Mouse (Mus musculus): ENCODE results near the gene Trim8. TPM values are rescaled to one million over a fixed set of nuclear protein-coding genes. Genes with fewer than 3 reads are reported as not detected.

Trim8 gene
- total RNA-seq, 2 experiments from 2014 or later, result 37.3 to 40.6 TPM

DNA sequence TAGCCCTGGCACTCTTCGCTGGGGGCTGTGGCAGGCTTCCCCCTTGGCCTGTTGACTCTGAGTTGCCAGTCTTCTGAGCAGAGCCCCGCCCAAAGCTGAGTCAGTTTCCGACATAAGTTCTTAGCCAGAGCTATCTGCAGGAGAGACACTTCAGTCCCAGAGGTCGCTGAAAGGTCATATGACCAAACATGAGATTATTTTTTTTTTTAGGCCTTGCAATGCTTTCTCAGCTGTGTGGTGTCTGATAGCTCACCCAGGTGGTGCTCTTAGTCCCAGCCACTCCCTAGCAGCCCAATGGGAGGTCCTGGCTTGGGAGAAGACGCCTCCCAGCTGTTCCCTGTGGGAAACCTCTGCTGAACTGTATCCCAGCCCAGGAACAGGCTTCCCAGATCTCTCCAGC is 22.7 kb upstream of the Trim8 start:
- intact Hi-C loops (cut with DNase I), result no loop called here
- DNase-seq (ENCODE audit: low spot score), result peak; percentile 67

DNA sequence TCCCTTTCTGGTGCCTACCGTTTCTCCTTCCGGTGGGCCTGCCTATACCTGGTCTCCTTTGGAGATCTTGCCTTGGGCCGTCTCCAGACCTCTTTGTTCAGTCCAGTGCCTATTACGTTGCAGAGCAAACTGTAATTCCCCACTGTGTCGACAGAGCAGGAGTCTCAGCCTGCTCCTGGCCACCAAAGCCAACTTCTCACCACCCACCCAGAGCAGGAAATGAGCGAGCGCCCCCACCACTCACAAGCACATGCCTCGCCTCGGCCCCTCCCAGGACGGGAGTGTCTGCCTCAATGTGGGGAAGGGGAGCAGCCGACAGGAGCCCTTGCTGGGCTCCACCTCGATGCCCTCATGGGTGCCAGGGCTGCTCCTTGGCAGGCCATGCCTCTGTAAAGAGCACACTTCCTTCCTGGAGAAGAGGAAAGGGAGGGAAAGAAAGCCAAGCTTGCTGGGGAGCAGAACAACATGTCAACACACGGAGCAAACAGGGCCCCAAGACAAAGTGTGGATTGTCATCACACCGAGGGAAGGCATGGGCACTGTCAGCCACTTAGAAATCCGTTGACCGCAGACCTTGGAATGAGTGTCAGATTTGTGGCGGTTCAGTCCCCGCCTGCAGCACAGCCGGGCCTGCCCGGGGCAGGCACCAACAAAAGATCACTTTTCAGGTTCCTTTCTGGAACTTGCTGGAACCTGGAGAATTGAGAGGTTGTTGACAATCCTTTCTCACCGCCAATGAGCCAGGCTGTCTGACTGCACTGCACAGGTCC is 22.0 kb upstream of the Trim8 start:
- DNase-seq (ENCODE audit: low spot score), result no peak
- intact Hi-C loops (cut with DNase I), result no loop called here

DNA sequence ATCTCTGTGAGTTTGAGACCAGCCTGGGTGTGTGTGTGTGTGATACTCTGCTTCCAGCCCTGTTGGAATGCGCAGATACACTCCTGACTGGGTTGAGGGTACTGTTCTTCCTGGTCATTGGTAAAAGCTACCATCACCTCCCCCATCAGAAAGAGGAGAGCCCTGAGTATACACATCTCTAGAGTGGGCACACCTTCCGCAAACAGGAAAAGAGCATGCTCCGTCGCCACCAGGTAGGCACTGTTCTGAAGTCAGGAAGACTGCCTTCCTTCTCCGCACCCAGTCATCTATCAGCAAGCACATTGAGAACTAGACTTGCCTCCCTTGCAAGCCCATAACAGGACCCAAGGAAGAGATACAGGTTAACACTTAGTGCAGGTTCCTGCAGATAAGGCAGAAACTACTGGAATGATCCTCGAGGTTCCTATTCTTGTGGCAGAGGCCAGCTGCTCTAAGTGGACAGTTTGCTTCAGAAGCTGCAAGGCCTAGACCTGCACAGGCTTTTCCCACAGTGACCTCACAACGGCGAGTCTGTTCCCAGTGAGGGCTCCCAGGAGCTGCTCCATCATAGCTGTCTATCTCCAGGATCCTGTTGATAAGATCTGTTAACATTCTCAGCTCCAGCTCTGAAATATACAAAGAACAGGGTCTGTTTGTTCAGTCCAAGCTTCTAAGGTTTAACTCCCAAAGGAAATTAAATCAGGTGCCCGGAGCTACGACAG is 20.7 kb upstream of the Trim8 start:
- intact Hi-C loops (cut with DNase I), result no loop called here
- no peak for DNase-seq (ENCODE audit: low spot score)

DNA sequence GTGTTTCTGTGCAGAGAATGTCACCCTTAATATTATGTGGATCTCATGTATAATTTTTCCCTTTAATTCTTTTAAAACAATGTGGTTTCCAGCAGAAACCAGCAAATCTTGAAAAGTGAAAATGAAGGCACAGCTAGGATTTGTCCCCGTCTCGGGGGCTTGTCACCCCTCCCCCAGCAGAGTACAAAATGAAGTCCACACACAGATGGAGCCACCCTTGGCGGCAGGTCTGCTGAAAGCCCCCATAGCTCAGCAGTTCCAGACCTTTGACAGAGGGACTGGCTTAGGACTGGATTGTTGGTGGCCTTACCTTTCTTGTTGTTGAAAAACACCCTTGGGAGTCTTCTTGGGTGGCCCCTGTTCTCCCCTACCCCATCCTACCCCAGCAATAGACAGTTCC is 20.1 kb upstream of the Trim8 start:
- intact Hi-C loops (cut with DNase I), result no loop called here
- DNase-seq (ENCODE audit: low spot score), result no peak

DNA sequence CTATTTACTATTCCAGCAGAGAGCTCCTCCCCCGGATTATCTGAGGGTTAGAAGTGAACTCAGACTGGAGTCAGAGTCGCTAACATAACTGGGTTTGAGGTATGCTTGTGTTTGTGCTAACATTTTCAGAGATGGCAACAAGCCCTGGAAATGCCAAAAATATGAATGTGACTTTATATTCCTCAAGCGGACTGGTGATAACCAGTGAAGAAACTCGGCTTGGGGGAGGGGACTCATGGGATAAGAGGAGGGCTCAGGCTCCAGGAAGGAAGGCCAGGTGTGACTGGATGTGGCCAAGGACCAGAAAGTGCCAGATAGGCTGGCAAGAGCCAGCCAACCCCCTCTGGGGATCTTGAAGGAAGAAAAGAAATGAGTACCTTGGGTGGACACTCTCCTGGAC is 19.7 kb upstream of the Trim8 start:
- intact Hi-C loops (cut with DNase I), result no loop called here
- DNase-seq (ENCODE audit: low spot score), result no peak

DNA sequence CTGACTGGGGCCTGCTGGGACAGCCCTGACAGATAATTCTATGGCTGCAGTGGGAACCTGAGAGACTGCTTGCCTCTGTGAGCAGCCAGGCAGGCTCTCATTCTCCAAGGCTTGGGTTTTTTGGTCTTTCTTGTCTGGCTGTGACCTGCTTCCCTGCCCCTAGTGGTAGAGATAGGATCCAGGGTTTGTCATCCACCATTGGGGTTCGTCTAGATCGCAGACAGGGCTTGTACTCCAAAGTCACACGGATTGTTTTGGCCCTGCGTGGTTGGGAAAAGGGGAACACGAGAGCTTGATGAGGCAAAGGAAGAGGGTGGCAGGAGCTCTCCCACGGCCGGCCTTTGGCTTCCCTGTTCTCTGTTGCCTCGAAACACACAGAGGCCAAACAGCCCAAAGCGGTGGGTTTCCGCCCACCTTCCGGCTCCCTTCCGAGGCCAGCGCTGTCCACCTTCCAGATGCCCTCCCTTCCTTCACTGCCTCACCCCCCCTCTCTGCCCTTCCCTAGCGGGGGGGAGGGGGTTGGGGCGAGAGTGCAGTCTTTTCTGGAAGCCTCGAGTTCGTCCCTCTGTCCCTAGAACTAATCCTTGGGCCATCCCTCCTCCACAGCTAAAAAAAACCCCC is 18.5 kb upstream of the Trim8 start:
- intact Hi-C loops (cut with DNase I), result no loop called here
- DNase-seq (ENCODE audit: low spot score), result no peak

DNA sequence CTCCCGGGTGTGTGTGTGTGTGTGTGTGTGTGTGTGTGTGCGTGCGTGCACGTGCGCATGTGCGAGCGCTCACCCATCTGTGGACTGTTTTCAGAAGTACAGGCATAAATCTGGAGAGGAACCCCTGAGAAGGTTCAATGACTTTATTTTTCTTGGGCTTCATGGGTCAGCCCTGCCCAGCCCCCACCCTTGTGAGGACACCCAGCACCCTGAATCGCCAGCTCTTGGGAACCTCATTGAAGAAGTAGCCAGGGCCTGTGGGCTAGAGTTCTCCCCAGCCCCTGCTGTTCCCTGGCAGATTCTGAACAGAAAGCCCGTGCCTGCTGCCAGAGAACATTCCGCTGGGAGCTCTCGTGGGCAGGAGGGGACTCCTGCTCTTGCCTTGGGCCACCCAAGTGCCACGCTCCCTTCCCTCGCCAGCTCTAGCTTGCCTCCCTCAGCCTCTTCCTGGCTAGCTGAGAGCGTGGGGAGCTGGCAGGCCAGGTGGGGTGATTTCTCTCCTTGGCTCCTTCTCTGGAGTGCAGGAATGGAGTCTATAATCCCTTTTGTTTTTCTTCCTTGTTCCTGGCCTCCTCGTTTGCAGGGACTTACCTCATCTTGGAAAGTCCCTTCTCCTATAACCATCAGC is 17.7 kb upstream of the Trim8 start:
- no peak for DNase-seq (ENCODE audit: low spot score)
- intact Hi-C loops (cut with DNase I), result loop anchor here (2.0 kb wide), 1 partner anchor 15 kb away; no protein-coding TSS in a partner anchor

DNA sequence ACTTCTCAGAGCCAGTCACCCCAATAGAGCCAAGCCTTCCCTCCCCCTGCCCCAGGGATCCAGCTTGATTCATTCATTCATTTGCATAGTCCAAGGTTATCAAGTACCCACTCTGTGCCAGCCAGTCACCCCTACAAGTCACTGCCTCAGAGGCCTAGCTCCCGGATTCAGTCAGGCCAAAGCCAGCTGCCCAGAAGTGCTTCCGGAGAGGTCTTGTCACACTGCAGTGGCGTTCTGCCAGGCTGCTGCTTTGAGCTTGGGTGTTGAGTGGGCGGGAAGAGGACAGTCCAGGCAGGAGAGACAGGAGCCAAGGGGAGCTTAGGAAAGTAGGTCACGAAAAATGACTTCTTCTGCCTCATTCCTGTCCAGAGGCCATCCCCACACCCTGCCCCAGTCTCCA is 17.0 kb upstream of the Trim8 start:
- intact Hi-C loops (cut with DNase I), result loop anchor here (2.0 kb wide), 1 partner anchor 14 kb away; no protein-coding TSS in a partner anchor
- peak; percentile 74 for DNase-seq (ENCODE audit: low spot score)

DNA sequence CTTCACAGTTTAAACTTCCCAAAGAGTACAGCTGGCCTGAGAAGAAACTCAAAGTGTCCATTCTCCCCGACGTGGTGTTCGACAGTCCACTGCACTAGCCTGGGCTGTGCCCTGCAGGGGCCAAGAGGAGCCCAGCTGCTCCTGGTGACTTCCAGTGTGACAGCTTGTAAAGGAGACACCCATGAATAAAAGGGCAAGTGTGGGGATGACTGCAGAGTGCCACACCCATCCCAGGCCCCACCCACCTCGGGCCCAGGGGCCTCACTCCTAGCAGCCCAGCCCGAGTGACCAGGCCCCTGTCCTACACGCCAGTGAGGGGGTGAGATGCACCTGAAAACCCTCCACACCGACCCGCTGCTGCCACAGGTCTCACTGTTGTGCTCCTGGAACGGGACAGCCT is 15.7 kb upstream of the Trim8 start:
- intact Hi-C loops (cut with DNase I), result loop anchor here (2.0 kb wide), 1 partner anchor 13 kb away; no protein-coding TSS in a partner anchor
- DNase-seq (ENCODE audit: low spot score), result no peak

DNA sequence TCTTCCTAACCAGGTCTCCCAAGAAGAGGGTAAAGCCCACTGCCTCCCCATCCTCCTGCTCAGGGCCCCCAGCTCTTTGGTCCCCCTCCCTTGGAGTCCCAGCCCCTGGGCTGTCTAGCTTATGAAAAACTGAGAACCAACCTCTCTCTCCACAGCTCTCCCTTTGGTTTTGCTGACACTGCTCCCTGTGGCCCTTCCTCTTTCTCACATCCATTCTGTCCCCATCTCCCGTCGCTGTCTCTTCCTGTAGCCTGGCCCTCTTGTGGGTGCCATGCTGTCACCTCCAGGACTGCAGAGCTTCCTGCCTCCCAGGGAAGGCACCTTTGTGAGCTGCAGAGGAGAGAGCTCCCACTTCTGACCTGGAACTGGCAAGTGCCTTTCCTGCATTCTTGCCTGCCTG is 14.8 kb upstream of the Trim8 start:
- intact Hi-C loops (cut with DNase I), result no loop called here
- DNase-seq (ENCODE audit: low spot score), result no peak

DNA sequence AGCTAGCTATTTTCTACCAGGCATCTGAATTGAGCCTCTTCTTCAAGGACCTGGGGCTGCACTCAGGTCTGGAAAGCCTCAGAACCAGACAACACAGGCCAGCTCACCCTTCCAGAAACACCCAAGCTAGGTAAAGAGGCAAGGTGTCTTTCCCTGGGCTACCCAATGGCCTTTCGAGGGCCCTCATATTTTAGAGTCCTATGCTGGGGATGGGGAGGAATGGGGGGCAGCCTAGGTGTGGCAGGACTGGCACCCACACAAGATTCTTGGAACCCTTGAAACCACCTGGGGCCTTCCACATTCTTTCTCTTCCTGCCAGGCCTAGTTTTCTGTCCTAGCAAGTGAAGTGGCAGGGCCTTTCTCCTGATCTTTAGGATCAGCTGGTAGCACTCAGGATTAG is 12.1 kb upstream of the Trim8 start:
- DNase-seq (ENCODE audit: low spot score), result no peak
- intact Hi-C loops (cut with DNase I), result no loop called here

DNA sequence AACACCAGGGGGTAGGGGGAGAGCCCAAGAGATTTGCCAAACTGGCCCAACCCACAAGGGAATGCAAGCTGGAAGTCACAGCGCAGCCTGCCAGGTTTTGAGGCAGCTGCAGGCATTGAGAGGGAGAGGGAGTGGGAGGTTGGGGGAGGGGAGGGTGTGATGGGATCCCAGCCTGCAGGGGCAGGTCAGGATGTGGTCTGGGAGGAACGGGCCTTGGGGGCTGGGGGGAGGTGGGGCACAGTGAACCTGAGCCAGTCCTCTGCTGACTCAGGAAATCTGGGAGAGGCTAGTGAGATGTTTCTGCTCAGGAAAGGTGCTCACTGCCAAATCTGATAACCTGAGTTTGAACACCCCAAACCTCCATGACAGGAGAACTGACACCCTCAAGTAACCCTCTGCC is 10.9 kb upstream of the Trim8 start:
- intact Hi-C loops (cut with DNase I), result no loop called here
- DNase-seq (ENCODE audit: low spot score), result no peak

DNA sequence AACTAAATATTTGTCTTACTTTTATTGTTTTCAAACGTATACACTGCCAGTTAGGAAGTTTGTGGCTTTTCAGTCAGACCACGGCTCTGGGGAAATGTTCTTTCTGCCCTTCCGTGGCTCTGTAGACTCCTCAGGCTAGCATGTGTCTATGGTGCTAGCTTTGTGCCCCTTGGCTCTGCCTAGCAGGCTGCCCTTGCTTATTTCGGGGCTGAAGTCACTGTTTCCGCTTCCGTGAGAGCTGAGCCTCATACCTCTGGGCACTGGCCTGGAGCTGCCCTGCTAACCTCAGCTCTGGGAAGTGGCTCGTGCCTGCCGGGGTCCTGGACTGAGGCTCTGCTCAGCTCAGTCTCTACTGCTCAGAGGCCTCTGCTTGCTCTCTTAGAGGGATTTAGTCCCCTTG is 6.4 kb upstream of the Trim8 start:
- no peak for DNase-seq (ENCODE audit: low spot score)
- intact Hi-C loops (cut with DNase I), result no loop called here

DNA sequence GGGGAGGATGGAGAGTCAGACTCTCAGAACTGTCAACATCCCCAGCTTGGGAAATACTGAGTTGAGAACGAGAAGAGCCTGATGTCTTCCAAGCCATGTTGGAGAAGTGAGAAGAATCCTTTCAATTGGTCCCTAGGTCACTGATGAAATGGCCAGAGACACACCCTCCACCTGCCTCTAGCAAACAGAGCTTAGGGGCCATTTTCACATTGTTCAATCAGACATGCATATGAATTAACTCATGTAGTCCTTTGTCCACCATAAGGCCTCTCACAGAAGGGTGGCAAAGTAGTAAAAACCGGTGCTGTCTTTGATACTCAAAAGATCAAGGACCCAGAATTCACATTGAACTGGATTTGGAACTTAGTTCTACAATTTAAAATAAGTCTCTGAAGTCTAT is 4.3 kb upstream of the Trim8 start:
- intact Hi-C loops (cut with DNase I), result no loop called here
- no peak for DNase-seq (ENCODE audit: low spot score)

DNA sequence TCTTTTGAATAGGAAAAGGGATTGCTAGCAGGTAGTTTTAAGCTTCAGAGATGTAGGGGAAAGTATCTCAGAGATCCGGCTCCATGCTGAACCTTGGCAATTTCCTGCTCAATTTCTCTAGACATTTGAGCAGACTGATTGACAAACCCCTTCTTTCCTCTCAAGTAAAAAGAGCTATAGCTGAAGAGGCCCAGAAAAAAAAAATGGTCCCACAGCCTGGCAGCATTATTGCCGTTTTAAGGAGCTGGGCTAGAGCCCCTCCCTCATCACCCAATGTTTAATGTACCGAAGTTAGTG is 2.0 kb upstream of the Trim8 start:
- DNase-seq (ENCODE audit: low spot score), result no peak
- intact Hi-C loops (cut with DNase I), result loop anchor here (2.0 kb wide), 1 partner anchor 15 kb away; no protein-coding TSS in a partner anchor

DNA sequence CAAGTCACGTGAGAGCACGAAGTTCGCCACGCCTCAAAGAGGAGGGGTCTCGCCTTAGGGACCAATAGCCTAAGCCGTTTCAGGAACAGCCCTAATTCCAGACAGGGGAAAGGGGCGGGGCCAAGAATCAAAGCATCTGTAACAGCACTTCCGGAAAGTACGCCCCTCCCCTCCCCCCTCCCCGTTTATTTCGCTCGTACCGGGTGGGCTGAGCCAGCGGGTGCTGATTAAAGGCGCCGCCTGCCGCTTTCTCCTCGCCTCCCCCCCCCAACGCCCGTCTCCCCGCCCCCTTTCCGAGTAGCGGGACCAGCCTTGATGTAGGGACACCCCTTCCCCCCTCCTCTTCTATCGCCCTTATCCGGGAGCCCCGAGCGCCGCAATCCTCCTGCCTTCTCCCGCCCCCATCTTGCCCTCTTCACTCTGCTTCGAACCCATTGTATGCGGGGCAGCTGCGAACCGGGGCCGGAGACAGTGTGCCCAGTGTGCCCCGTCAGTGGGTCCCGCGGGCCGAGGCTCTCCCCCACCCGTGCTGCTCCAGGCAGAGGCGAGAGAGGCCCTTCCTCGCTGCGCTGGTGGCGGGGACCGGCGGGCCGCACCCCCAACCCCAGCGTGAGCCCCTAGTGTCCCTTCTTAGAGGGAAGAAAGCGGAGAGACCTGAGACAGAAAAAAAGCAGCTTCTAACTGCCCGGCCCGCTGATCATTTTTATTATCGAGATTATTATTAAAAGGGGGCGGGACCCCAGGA is 1.5 kb upstream of the Trim8 start:
- DNase-seq (ENCODE audit: low spot score), result peak; percentile 93
- intact Hi-C loops (cut with DNase I), result loop anchor here (2.0 to 5.0 kb wide), 3 partner anchors 15 to 103 kb away; partner anchors contain the start of genes Actr1a and Sufu

DNA sequence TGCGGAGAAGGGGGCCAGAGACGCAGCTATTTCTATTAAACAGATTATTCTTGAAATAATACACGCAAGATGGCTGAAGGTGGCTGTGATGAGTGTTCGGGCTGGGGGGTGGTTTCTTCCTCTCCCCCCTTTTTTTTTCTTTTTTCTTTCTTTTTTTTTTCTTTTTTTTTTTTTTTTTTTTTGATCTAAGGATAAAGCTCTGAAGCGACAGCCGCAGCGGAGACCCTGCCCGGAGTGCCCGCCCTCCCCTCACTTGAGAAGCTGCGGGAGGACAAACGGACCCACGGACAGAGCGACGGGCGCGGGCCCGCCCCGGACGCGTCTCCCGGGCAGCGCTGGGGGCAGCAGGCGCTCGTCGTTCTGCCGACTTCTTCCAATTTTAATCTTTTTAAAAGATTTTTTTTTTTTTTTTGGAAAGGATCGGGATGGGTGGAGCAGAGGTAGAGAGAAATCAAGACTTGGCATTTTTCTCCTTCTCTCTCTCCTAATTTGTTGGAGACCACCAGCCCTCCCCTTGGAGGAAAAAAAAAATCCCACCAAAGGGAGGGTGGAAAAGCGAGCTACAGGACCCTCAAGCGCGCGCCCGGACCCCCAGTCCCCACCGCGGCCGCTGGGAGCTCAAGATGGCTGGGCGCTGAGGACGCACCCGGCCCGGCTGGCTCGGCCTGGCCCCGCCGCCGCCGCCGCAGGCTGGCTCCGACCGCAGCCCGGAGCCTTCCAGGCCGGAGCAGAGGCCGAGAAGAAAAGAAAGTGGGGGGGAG is 741 bp upstream of the Trim8 start:
- DNase-seq (ENCODE audit: low spot score), result no peak
- intact Hi-C loops (cut with DNase I), result loop anchor here (2.0 to 5.0 kb wide), 2 partner anchors 46 to 103 kb away; partner anchors contain the start of genes Actr1a and Sufu

DNA sequence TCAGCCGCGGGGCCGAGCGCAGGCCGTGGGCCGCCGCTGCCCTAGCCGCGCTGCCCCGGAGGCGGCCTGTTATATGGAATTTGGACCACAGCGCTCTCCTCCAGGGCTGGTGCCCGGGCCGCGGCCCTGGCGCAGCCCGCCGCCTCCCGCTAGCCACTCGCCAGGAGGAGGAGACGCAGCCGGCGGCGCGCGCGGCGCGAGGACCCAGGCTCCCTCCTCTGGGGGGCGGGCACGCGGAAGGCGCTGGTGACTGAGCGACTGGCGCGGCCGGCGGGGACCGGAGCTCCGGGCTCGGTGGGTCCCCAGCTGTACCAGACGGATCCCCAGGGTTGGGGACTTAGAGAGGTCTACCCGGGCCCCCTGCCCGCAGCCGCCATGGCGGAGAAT is 560 bp downstream of the Trim8 start:
- intact Hi-C loops (cut with DNase I), result loop anchor here (5.0 kb wide), 1 partner anchor 105 kb away; the partner anchor contains the start of genes Actr1a and Sufu
- DNase-seq (ENCODE audit: low spot score), result peak; percentile 73

All from heart, postnatal 25 days (tissue).